Mouse (Mus musculus) lung, postnatal 0 days (tissue): ENCODE results near the gene Gm20479. TPM values are rescaled to one million over a fixed set of nuclear protein-coding genes. Genes with fewer than 3 reads are reported as not detected.

ENCODE experiments used
- ATAC-seq: fragments of 200-750 bp; cut with Nextera tagmentation; 2 replicates; pipeline ENCODE4 v1.8.0; 2017; ENCODE audit warnings: moderate library complexity
- DNase-seq: peaks from one replicate; pipeline ENCODE4 v3.0.0-alpha.2; 2016; ENCODE audit warnings: low spot score
- H3K27ac ChIP-seq: fragments of 300-500 bp; sonication (generic); 2 replicates; pipeline ENCODE4 v1.5.1; 2014; ENCODE audit warnings: antibody characterized with exemption, mild to moderate bottlenecking, low read length, mixed read lengths
- H3K27me3 ChIP-seq: fragments of 300-500 bp; sonication (generic); replicated peaks from 2 replicates; pipeline ENCODE4 v1.6.1; 2014; ENCODE audit warnings: low read length, mixed read lengths; ENCODE audit not compliant: insufficient read depth
- H3K36me3 ChIP-seq: fragments of 300-500 bp; sonication (generic); 2 replicates; pipeline ENCODE4 v1.6.1; 2014; ENCODE audit warnings: low read length, mixed read lengths; ENCODE audit not compliant: insufficient read depth
- H3K4me1 ChIP-seq: fragments of 300-500 bp; sonication (generic); 2 replicates; pipeline ENCODE4 v1.6.1; 2014; ENCODE audit warnings: antibody characterized with exemption, low read depth, low read length, mixed read lengths; ENCODE audit not compliant: insufficient read depth
- H3K4me2 ChIP-seq: fragments of 300-500 bp; sonication (generic); replicated peaks from 2 replicates; pipeline ENCODE4 v1.6.1; 2014; ENCODE audit warnings: low read depth, mild to moderate bottlenecking, low read length, moderate library complexity, mixed read lengths
- H3K4me3 ChIP-seq: fragments of 300-500 bp; sonication (generic); 2 replicates; pipeline ENCODE4 v1.5.1; 2014; ENCODE audit warnings: low read depth, low read length
- H3K9ac ChIP-seq: fragments of 300-500 bp; sonication (generic); replicated peaks from 2 replicates; pipeline ENCODE4 v1.6.1; 2014; ENCODE audit warnings: low read depth, mild to moderate bottlenecking
- H3K9me3 ChIP-seq: fragments of 300-500 bp; sonication (generic); 2 replicates; pipeline ENCODE4 v1.6.1; 2016; ENCODE audit warnings: low read length, mixed read lengths
- CTCF ChIP-seq: IDR thresholded peaks from 2 replicates; pipeline ENCODE4 v1.5.1; 2016; ENCODE audit warnings: antibody characterized with exemption, mild to moderate bottlenecking
- EP300 ChIP-seq: IDR thresholded peaks from 2 replicates; pipeline ENCODE4 v1.6.1; 2016; ENCODE audit warnings: antibody characterized with exemption, mild to moderate bottlenecking, control low read depth
- WGBS: fragments of 180-500 bp; shearing (Covaris S2); extraction: QIAGEN DNeasy Blood & Tissue Kit; methylation state at CpG from one replicate; pipeline ENCODE4 v1.1.7; 2014; 5-methylcytosine and 5-hydroxymethylcytosine counted together
- polyA plus RNA-seq: library from polyadenylated mRNA; unstranded; fragments of >200 nt; fragmentation: Nextera tagmentation; extraction: Ambion mirVana; gene quantifications from 2 replicates; pipeline ENCODE4 v1.2.1, GENCODE M21; 2015

Gene Gm20479
- polyA plus RNA-seq: not detected in 2 replicates

DNA sequence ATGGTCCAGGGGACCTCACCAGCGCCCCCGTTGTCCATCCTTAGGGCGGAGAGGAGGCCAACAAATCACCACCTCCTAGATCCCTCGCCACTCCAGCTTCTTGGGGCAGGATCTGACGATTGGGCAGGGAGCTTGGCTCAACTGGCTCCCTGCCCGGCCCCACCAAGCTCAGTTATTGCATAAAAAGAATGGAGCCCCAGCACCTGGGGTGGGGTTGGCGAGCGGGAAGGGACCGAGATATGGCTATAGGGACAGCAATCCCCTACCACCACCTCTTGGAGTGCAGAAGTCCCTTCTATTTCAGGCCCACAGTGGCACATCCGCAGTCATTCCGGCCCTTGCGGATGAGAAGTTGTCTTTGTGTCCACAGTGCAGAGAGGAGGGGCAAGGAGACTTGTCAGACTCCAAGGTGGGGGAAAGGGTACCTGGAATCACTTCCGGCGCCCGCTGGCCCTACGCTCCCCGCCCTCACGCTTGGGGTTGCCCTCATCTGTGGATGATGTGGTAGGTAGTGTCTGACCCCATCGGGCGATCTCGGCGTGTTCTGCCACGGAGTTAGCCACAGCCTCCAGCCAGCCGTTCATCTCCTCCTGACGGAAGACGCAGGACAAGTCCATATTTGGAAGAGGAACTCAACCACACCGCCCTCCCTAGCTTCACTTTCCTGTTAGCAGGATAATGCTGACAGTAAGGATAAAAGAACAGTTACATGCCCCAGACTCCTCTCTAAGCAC is at the start of gene Gm20479:
Gene Gm20479 (minus strand): TSS at position 559 of the 734 bp plus-strand sequence.
- 2% methylated on average over 27 of the region's 27 CpGs for WGBS
- peak within 1 kb of the TSS; percentile 38 for H3K9ac ChIP-seq
- DNase-seq (peak; percentile 56), ATAC-seq (no peak)
- H3K4me3 ChIP-seq: peak within 1 kb of the TSS; percentile 69
- TF ChIP-seq CTCF (peak; percentile 24), EP300 (no peak)
- no peaks in the 10 kb centered on the region for H3K27me3 ChIP-seq
- peak within 1 kb of the TSS; percentile 70 for H3K4me2 ChIP-seq
- no peaks in the 10 kb centered on the region for H3K9me3 ChIP-seq
- H3K27ac ChIP-seq: peak within 1 kb of the TSS; percentile 72
- H3K4me1 ChIP-seq: peaks cover 13% of the 10 kb centered on the region; the same call in 1 of the 2 replicates
- H3K36me3 ChIP-seq: peaks cover 6% of the 10 kb centered on the region; the same call in 1 of the 2 replicates

GRCm38 (mm10) chr7:27406481-27406880 is 49.3 kb upstream of the Gm20479 start:
- peaks cover 56% of the 10 kb centered on the region for H3K27me3 ChIP-seq
- H3K27ac ChIP-seq: no peak overlapping the region
- H3K36me3 ChIP-seq: no peaks in the 10 kb centered on the region
- H3K4me2 ChIP-seq: no peak overlapping the region
- H3K4me3 ChIP-seq: no peak overlapping the region
- peaks cover 9% of the 10 kb centered on the region; the same call in 1 of the 2 replicates for H3K4me1 ChIP-seq
- ATAC-seq (no peak), DNase-seq (no peak)
- peaks cover 6% of the 10 kb centered on the region; the same call in 1 of the 2 replicates for H3K9me3 ChIP-seq
- no peak for TF ChIP-seq EP300
- peak; percentile 39; the same call in 1 of the 2 replicates for TF ChIP-seq CTCF
- 81% methylated on average over 7 of the region's 7 CpGs for WGBS
- no peak overlapping the region for H3K9ac ChIP-seq

- ATAC-seq: no peak
- H3K27me3 ChIP-seq: peaks cover 54% of the 10 kb centered on the region
- no peaks in the 10 kb centered on the region for H3K36me3 ChIP-seq
- no peak overlapping the region for H3K9ac ChIP-seq
- TF ChIP-seq EP300: no peak
- TF ChIP-seq CTCF: no peak
- no peak overlapping the region for H3K27ac ChIP-seq
- no peak for DNase-seq
- peaks cover 6% of the 10 kb centered on the region; the same call in 1 of the 2 replicates for H3K9me3 ChIP-seq
- WGBS: 4% methylated on average over 72 of the region's 81 CpGs
- no peak overlapping the region for H3K4me3 ChIP-seq
- H3K4me2 ChIP-seq: no peak overlapping the region
- H3K4me1 ChIP-seq: peaks cover 9% of the 10 kb centered on the region; the same call in 1 of the 2 replicates
These were observed 47.2 kb upstream of the Gm20479 start for GRCm38 (mm10) chr7:27404203-27404942.

GRCm38 (mm10) chr7:27402675-27403074 is 45.5 kb upstream of the Gm20479 start:
- ATAC-seq (peak; percentile 40), DNase-seq (peak; percentile 47)
- Histone ChIP-seq H3K4me3 (no peak overlapping the region), H3K27me3 (peaks cover 41% of the 10 kb centered on the region), H3K4me1 (no peaks in the 10 kb centered on the region), H3K4me2 (no peak overlapping the region), H3K9me3 (peaks cover 6% of the 10 kb centered on the region; the same call in 1 of the 2 replicates), H3K9ac (no peak overlapping the region), H3K36me3 (no peaks in the 10 kb centered on the region), H3K27ac (no peak overlapping the region)
- 8% methylated on average over 16 of the region's 16 CpGs for WGBS
- TF ChIP-seq CTCF (peak; percentile 81), EP300 (no peak)

DNA sequence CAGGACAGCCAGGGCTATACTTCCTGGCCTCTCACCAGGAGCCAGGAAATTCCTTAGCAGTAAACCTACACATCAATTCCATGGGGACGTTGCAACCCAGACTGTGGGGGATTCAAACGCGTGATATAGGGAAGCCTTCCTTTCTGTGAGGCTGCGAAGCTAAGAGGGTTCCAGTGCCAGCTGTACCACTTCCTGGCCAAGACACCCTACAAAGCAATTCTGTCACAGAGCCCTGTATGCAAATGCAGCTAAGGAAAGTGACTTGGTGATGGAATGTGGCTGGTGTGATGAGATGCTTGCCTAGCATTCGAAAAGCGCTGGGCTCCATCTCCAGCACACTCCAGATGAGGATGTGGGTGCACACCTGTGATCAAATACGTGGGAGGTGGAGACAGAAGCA is 43.3 kb upstream of the Gm20479 start:
- TF ChIP-seq EP300 (no peak), CTCF (no peak)
- H3K9me3 ChIP-seq: peaks cover 3% of the 10 kb centered on the region; the same call in 1 of the 2 replicates
- no peaks in the 10 kb centered on the region for H3K4me1 ChIP-seq
- DNase-seq: no peak
- no peak overlapping the region for H3K27ac ChIP-seq
- no peak overlapping the region for H3K9ac ChIP-seq
- no peaks in the 10 kb centered on the region for H3K36me3 ChIP-seq
- no peak for ATAC-seq
- peaks cover 47% of the 10 kb centered on the region for H3K27me3 ChIP-seq
- 72% methylated on average over 7 of the region's 7 CpGs for WGBS
- no peak overlapping the region for H3K4me3 ChIP-seq
- no peak overlapping the region for H3K4me2 ChIP-seq
